Mouse (Mus musculus) forebrain, embryonic 14.5 days (tissue): ENCODE measurements around the gene Atp23. TPM values are rescaled to one million over a fixed set of nuclear protein-coding genes. Genes with fewer than 3 reads are reported as not detected.

Experiments used
- ATAC-seq: fragments of 200-750 bp; cut with Nextera tagmentation; 2 replicates; pipeline ENCODE4 v1.8.0; 2017; ENCODE audit warnings: mild to moderate bottlenecking, moderate library complexity
- DNase-seq: peaks from one replicate; pipeline ENCODE4 v3.0.0-alpha.2; 2015; ENCODE audit warnings: low spot score
- H3K27ac ChIP-seq: fragments of 300-500 bp; sonication (generic); 2 replicates; pipeline ENCODE4 v1.5.1; 2014; ENCODE audit warnings: low read depth, mild to moderate bottlenecking, control low read depth, low read length, moderate library complexity
- H3K27me3 ChIP-seq: fragments of 300-500 bp; sonication (generic); replicated peaks from 2 replicates; pipeline ENCODE4 v1.6.1; 2014; ENCODE audit warnings: low read length, control low read depth, mixed read lengths; ENCODE audit not compliant: control insufficient read depth, insufficient read depth
- H3K36me3 ChIP-seq: fragments of 300-500 bp; sonication (generic); 2 replicates; pipeline ENCODE4 v1.6.1; 2014; ENCODE audit warnings: low read length, control low read depth; ENCODE audit not compliant: control insufficient read depth, insufficient read depth
- H3K4me1 ChIP-seq: fragments of 300-500 bp; sonication (generic); 2 replicates; pipeline ENCODE4 v1.6.1; 2014; ENCODE audit warnings: antibody characterized with exemption, low read length, control low read depth; ENCODE audit not compliant: control insufficient read depth, insufficient read depth
- H3K4me2 ChIP-seq: fragments of 300-500 bp; sonication (generic); 2 replicates; pipeline ENCODE4 v1.6.1; 2014; ENCODE audit warnings: mild to moderate bottlenecking, control low read depth, low read length
- H3K4me3 ChIP-seq: fragments of 300-500 bp; sonication (generic); 2 replicates; pipeline ENCODE4 v1.5.1; 2014; ENCODE audit warnings: low read depth, low read length, control low read depth
- H3K9ac ChIP-seq: fragments of 300-500 bp; sonication (generic); 2 replicates; pipeline ENCODE4 v1.6.1; 2014; ENCODE audit warnings: mild to moderate bottlenecking, low read length, control low read depth, moderate library complexity
- H3K9me3 ChIP-seq: fragments of 300-500 bp; sonication (generic); replicated peaks from 2 replicates; pipeline ENCODE4 v1.6.1; 2016; ENCODE audit warnings: low read length, control low read depth, mixed read lengths; ENCODE audit not compliant: control insufficient read depth
- WGBS: fragments of 180-500 bp; shearing (Covaris S2); extraction: QIAGEN DNeasy Blood & Tissue Kit; methylation state at CpG from one replicate; pipeline ENCODE4 v1.1.7; 2014; 5-methylcytosine and 5-hydroxymethylcytosine counted together
- polyA plus RNA-seq: library from polyadenylated mRNA; unstranded; fragments of >200 nt; fragmentation: Nextera tagmentation; extraction: Ambion mirVana; gene quantifications from 2 replicates; pipeline ENCODE4 v1.2.1, GENCODE M21; 2014

Atp23 gene
- polyA plus RNA-seq, 1 experiment from 2014 or later: 10.0 TPM

GRCm38 (mm10) chr10:126822418-126822817, 78.7 kb downstream of the Atp23 start:
- H3K9me3 ChIP-seq: no peaks in the 10 kb centered on the region
- DNase-seq: no peak
- 92% methylated on average over 3 of the region's 3 CpGs for WGBS
- no peaks in the 10 kb centered on the region for H3K27me3 ChIP-seq
- no peak overlapping the region for H3K9ac ChIP-seq
- no peaks in the 10 kb centered on the region for H3K4me1 ChIP-seq
- no peak overlapping the region for H3K4me2 ChIP-seq
- no peak for ATAC-seq
- H3K4me3 ChIP-seq: no peak overlapping the region
- H3K27ac ChIP-seq: no peak overlapping the region
- no peaks in the 10 kb centered on the region for H3K36me3 ChIP-seq

Other genes starting within 250 kb of the Atp23 start
- gene Ctdsp2, start 77.4 kb upstream of the Atp23 start, polyA plus RNA-seq: 30.2 and 34.5 TPM in 2 replicates
- gene Avil, start 99.4 kb upstream of the Atp23 start, polyA plus RNA-seq: 0.07 and 0.70 TPM in 2 replicates
- 64.4 and 65.4 TPM in 2 replicates for gene Tsfm, start 129.5 kb upstream of the Atp23 start, polyA plus RNA-seq
- gene Mettl1, start 140.1 kb upstream of the Atp23 start, polyA plus RNA-seq: 21.4 and 22.3 TPM in 2 replicates
- 0.06 TPM in 1 of 2 replicates, not detected in the other for gene Eef1akmt3, start 140.2 kb upstream of the Atp23 start, polyA plus RNA-seq
- gene Cyp27b1, start 146.9 kb upstream of the Atp23 start, polyA plus RNA-seq: 0.09 TPM in 1 of 2 replicates, not detected in the other
- gene March9, start 158.8 kb upstream of the Atp23 start, polyA plus RNA-seq: 8.2 and 8.8 TPM in 2 replicates
- 1,959 and 2,468 TPM in 2 replicates for gene Cdk4, start 162.2 kb upstream of the Atp23 start, polyA plus RNA-seq
- gene Tspan31, start 168.9 kb upstream of the Atp23 start, polyA plus RNA-seq: 36.7 and 44.5 TPM in 2 replicates
- 3.9 and 4.7 TPM in 2 replicates for gene Agap2, start 173.9 kb upstream of the Atp23 start, polyA plus RNA-seq
- gene Os9, start 219.8 kb upstream of the Atp23 start, polyA plus RNA-seq: 53.0 and 66.3 TPM in 2 replicates